Comparison of ENCODE assay signal across 7 mouse cellular contexts in genomic region chr3:101925663-101926062, GRCm38 (mm10). TPM values are rescaled to one million over a fixed set of nuclear protein-coding genes. Genes with fewer than 3 reads are reported as not detected.
DNase-seq lines count a peak whose midpoint lies in the region; ATAC-seq and TF ChIP-seq lines count a peak whose summit lies in the region.

No protein-coding gene starts in this region.

- H3K4me1 ChIP-seq in heart, embryonic 11.5 days (ENCODE audit: control insufficient read depth, insufficient read depth, low read length): peaks cover 23% of the 10 kb centered on the region; the same call in 1 of the 2 replicates
- H3K4me1 ChIP-seq in limb, embryonic 13.5 days: peaks cover 34% of the 10 kb centered on the region
- H3K4me1 ChIP-seq in intestine, embryonic 15.5 days (replicated peaks): no peaks in the 10 kb centered on the region; the same call in 1 of the 2 replicates

- H3K9me3 ChIP-seq in heart, embryonic 11.5 days (replicated peaks; ENCODE audit: control insufficient read depth, low read length): no peaks in the 10 kb centered on the region
- no peaks in the 10 kb centered on the region for H3K9me3 ChIP-seq in limb, embryonic 13.5 days
- no peaks in the 10 kb centered on the region for H3K9me3 ChIP-seq in intestine, embryonic 15.5 days

- peak; percentile 91 for DNase-seq in MEL-GATA-1-ER (ENCODE audit: extremely low read depth, low read depth)
- DNase-seq in brain, embryonic 14.5 days (ENCODE audit: low read depth): peak; percentile 89
- no peak for DNase-seq in spleen, postnatal 14 days (ENCODE audit: low spot score in 2 of 2)

- no peak overlapping the region for H3K4me2 ChIP-seq in heart, embryonic 11.5 days
- no peak overlapping the region for H3K4me2 ChIP-seq in limb, embryonic 13.5 days (replicated peaks)
- H3K4me2 ChIP-seq in intestine, embryonic 15.5 days (replicated peaks): no peak overlapping the region

- no peaks in the 10 kb centered on the region for H3K36me3 ChIP-seq in heart, embryonic 11.5 days (ENCODE audit: control insufficient read depth, insufficient read depth, low read length)
- H3K36me3 ChIP-seq in limb, embryonic 13.5 days: peaks cover 3% of the 10 kb centered on the region; the same call in 1 of the 2 replicates
- 0 out of 2 replicates have a peak, but pooled peaks cover 2% of the 10 kb centered on the region for H3K36me3 ChIP-seq in intestine, embryonic 15.5 days

- H3K27ac ChIP-seq in heart, embryonic 11.5 days (ENCODE audit: low read depth, low read length): peak overlapping the region; percentile 54
- no peak overlapping the region for H3K27ac ChIP-seq in limb, embryonic 13.5 days
- no peak overlapping the region for H3K27ac ChIP-seq in intestine, embryonic 15.5 days

- ATAC-seq in heart, embryonic 11.5 days (replicated peaks; ENCODE audit: insufficient number of reproducible peaks, low FRiP score, low TSS enrichment): no peak
- peak; percentile 30; the same call in 1 of the 2 replicates for ATAC-seq in limb, embryonic 13.5 days (ENCODE audit: low FRiP score, low read depth)
- no peak for ATAC-seq in CD4-positive, CD25-positive, alpha-beta regulatory T cell, adult 4 months
- ATAC-seq in intestine, embryonic 15.5 days: no peak

- no peak overlapping the region for H3K9ac ChIP-seq in heart, embryonic 11.5 days (ENCODE audit: low read depth, low read length)
- no peak overlapping the region for H3K9ac ChIP-seq in limb, embryonic 13.5 days
- H3K9ac ChIP-seq in intestine, embryonic 15.5 days: no peak overlapping the region

- H3K4me3 ChIP-seq in heart, embryonic 11.5 days (ENCODE audit: low read depth, low read length): no peak overlapping the region
- no peak overlapping the region for H3K4me3 ChIP-seq in limb, embryonic 13.5 days
- no peak overlapping the region for H3K4me3 ChIP-seq in intestine, embryonic 15.5 days (replicated peaks)

- H3K27me3 ChIP-seq in heart, embryonic 11.5 days (ENCODE audit: control insufficient read depth, insufficient read depth, low read length): no peaks in the 10 kb centered on the region
- no peaks in the 10 kb centered on the region for H3K27me3 ChIP-seq in limb, embryonic 13.5 days
- H3K27me3 ChIP-seq in intestine, embryonic 15.5 days (replicated peaks): no peaks in the 10 kb centered on the region

- no peak for TF ChIP-seq POLR2A in brain, embryonic 14.5 days (IDR thresholded peaks at IDR 0.05; ENCODE audit: borderline replicate concordance, extremely low read depth, insufficient read depth, insufficient read length, poor library complexity, severe bottlenecking)

- no peak for TF ChIP-seq CTCF in brain, embryonic 14.5 days (IDR thresholded peaks at IDR 0.05; ENCODE audit: borderline replicate concordance, extremely low read depth, insufficient read depth, insufficient read length)

- WGBS in heart, embryonic 11.5 days (ENCODE audit: insufficient replicate concordance): 67% methylated on average over 1 of the region's 1 CpGs
- WGBS in limb, embryonic 13.5 days: 59% methylated on average over 1 of the region's 1 CpGs
- WGBS in intestine, embryonic 15.5 days: 74% methylated on average over 1 of the region's 1 CpGs

RNA-seq across cellular contexts. Expression of gene Slc22a15, which starts 1.4 kb away (rescaled TPM):
- polyA plus RNA-seq in brain, embryonic 14.5 days (2012; rRNA removed): 11.5 and 15.9 TPM in 2 replicates
- 6.1 and 7.3 TPM in 2 replicates for polyA plus RNA-seq in heart, embryonic 11.5 days (2014; fragmentation: Nextera tagmentation; extraction: Ambion mirVana)
- 6.0 and 6.4 TPM in 2 replicates for polyA plus RNA-seq in limb, embryonic 13.5 days (2015; fragmentation: Nextera tagmentation; extraction: Ambion mirVana)
- polyA plus RNA-seq in CD4-positive, CD25-positive, alpha-beta regulatory T cell, adult 4 months (2017; shearing (Covaris generic)): 1 to 10 TPM; 5.2 to 8.1 TPM
- 6.5 and 6.6 TPM in 2 replicates for polyA plus RNA-seq in intestine, embryonic 15.5 days (2015; fragmentation: Nextera tagmentation; extraction: Ambion mirVana)

Comparison
In these comparisons a context has a peak if more than half of its experiments do, and no peak if none do; other contexts are left out.
1. DNase-seq: peak in MEL-GATA-1-ER (single experiment) and brain, embryonic 14.5 days (single experiment); none in spleen, postnatal 14 days (0 of 2).